Mouse (Mus musculus) adrenal gland, postnatal 4 days (tissue): Measurements from ENCODE around the gene Dennd4c. TPM values are rescaled to one million over a fixed set of nuclear protein-coding genes. Genes with fewer than 3 reads are reported as not detected.
A peak's percentile ranks its signal among the peaks of the same experiment; 100 is the strongest.

ENCODE experiments used
- DNase-seq, 2 experiments: peaks; one replicate each; pipeline ENCODE4 v3.0.0; 2021 to 2022; ENCODE audit warnings: low spot score in 2 of 2, mixed read lengths in 2 of 2
- long read RNA-seq, 2 experiments: library from polyadenylated mRNA; stranded (forward); transcript quantifications; one replicate each; pipeline ENCODE4 v2.0.0; 2021
- total RNA-seq, 2 experiments: library from RNA; stranded (reverse); gene quantifications; 2 replicates each; pipeline ENCODE4 v1.2.3; 2021

Dennd4c gene
- total RNA-seq: 10 to 100 TPM; 44.4 to 46.0 TPM
- long read RNA-seq, experiment 1, partial matches to known transcripts: 1 of 3 reads
- long read RNA-seq, experiment 1, other reads (novel, unspliced or antisense): 2 of 3 reads
- long read RNA-seq, experiment 2, partial matches to known transcripts: 4 of 9 reads
- long read RNA-seq, experiment 2, other reads (novel, unspliced or antisense): 5 of 9 reads

- peak; percentile 91 to 93 for DNase-seq
Observed at GRCm38 (mm10) chr4:86748336-86749291, at the start of gene Dennd4c. Gene Dennd4c (plus strand): TSS chr4:86748555.

DNA sequence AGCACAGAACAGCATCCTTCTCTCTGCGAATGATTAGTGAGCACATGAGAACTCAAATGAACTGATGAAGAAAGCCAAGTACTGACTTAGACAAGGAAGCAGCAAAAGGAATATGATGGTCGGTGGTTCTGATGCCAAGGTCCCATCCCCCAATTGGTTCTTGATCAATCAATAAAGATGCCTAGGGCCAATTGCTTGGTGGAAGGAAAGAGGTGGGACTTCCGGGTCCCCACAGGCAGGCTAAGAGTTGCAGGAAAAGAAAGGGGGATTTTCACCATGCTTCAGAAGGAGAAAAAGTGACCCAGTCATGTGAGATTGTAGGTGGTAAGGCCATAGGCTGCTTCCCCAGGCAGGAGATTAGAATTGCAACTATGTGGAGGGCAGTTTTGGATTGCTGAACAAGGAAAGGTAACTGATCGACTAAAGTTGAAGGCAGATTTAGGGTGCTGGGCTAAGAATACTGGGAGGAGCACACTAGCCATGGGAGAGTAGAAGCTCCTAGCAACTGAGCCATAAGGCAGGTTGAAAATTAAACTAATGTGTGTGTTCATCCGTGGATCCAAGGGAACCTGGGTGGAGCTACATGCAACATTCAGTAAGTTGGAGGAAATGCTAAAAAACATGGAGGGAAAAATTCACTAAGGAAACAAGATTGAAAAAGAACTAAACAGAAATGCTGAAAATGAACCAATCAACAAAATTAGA is 49.0 kb upstream of the Dennd4c start:
- no peak for DNase-seq

DNA sequence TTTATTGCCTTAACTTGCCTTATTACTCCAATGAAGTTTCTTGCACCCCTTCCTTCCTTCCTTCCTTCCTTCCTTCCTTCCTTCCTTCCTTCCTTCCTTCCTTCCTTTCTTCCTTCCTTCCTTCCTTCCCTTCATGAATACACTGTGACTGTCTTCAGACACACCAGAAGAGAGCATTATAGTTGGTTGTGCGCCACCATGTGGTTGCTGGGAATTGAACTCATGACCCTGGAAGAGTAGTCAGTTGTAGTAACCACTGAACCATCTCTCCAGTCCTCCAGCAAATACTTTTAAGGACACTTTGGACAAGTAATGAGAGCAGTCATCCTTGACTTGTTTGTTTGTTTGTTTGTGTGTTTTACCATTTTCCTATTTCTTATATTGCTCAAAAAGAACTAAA is 39.6 kb upstream of the Dennd4c start:
- DNase-seq: no peak

GRCm38 (mm10) chr4:86710034-86710650 is 38.2 kb upstream of the Dennd4c start:
- DNase-seq: no peak

DNA sequence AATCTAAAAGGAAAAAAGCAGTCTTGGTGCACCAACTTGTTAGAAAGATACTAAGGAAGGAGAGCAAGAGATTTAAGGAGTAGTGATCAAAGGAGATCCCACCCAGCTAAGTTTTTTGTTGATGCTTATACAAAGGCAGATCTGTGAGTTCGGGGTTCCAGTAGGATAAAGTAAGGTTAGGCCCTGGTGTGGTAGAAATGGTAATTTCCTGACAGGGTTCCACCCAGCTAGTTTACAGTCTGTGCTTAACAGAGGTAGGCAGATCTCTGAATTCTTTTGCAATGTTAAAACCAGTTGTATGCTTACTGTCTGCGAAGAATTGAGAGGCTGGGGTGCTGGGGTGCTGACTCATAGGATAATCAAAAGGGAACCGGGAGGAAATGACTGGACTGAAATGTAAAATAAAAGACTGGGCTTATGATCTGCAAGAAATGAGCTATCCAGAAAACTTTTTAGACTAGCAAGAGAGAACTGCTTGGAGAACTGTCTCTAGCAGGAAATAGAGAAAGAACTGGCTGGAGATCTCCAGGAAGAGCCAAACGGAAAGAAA is 37.6 kb upstream of the Dennd4c start:
- DNase-seq: no peak

DNA sequence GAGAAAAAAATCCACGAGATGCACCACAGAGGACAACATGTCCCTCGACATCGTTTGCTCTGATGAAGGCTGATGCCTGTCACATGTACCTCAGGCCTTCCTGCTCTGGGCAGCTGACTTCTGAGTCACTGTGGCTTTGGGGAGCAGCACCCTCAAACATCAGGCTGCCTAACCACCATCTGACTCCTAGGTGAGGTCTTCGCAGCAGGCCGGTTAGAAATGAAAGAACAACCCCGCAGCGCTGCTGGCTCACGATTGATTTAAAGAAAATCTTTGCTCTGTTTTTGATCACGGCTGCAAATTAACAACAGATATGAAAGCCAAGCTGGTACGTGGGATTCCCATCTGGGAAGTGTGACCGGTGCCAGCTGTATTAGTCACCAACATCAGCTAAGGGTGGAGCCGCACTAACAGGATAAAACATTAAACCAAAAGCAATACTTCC is 35.6 kb upstream of the Dennd4c start:
- no peak for DNase-seq

DNA sequence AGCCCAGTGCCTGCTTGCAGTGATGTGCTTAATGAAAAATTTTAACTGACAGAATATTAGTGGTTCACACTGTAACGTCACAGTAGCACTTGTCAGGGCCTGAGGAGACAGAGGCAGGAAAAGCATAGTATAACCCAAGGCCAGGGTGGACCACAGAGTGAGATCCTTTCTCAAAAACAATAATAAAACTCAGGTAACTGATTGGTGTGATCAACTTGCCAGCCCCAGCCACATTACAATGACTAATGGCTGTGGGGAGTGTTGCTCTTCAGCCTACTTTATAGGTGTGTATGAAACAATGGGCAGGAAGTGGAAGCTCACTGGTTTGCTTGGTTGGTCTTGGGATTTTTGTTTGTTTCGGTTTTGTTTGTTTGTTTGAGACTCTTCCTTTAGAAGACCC is 34.8 kb upstream of the Dennd4c start:
- no peak for DNase-seq

DNA sequence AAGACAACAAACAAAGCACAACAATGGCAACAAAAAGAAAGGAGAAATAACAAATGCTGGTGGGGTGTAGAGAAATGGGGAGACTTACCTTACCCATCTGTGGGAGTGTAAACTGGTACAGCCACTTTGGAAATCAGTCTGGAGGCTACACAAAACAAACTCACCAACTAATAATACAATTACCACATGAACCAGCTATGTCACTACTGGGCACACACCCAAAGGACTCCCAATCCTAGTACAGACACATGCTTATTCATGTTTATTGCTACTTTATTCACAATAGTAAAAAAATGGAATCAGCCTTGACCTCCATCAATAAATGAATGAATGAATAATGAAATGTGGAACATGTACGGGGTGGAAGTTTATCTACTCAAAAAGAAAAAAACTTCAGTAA is 33.0 kb upstream of the Dennd4c start:
- no peak for DNase-seq

DNA sequence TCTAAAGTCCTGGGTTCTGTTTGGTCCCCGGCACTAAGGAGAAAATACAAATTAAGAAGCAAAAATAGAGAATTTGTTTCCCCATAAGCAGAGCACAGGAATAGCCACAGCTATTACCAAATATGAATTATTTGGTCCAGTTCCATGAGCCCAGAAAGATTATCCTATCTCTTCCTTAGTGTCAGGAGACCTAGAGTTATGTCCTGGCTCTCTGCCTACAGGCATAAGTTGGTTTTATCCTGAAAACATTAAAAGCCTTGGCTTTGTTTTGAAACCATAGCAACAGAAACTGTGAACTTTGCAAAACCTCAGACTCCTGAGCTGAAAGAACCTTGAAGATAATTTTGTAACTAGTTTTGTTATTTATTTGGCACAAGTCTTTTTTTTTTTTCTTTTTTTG is 31.2 kb upstream of the Dennd4c start:
- DNase-seq: no peak

DNA sequence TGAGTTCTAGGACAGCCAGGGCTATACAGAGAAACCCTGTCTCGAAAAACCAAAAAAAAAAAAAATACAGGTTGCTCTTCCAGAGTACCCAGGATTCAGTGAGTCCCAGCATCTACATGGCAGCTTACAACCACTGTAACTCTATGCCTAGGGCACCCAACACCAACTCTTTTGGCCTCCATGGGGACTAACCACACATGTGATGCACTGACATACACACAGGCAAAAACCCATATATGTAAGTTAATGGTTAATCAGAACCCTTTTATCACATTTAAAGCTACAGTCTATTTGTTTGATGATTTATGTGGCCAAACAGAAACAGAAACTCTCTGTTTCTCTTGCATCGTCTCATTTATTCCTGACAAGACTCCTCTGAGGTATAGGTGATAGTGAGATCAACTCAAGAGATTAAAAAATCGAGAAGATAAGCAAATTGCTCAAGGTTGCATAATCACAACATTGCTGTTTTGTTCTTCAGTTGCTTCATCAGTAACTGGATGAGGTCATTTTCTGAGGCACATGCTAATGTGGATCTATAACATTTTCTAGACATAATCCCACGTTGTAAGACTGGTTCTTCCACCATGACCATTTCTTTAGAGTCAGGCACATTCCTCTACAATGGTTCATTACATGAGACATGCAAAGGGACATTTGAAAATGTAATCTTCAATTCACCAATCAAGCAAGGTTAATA is 29.3 kb upstream of the Dennd4c start:
- no peak for DNase-seq

DNA sequence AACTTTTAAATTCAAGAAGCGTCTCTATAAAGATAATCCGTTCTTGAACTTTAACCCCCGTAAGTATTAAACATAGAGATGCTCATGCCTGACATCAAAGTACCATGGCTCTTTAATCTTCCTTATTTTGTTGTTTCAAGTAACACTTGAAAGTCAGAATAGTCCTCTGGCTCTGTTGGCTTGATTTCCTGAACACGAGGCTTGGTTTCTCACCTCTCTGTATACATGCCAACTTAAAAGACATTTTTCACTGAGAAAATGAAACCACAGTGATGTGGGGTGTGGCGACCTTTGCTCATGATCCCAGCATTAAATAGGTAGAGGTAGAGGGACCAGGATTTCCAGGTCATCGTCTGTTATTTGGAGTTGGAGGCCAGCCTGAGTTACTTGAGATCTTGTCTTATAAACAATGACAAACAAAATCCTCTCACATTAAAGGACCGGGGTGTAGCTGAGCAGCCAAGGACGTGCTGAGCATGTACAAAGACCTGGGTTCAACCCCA is 26.4 kb upstream of the Dennd4c start:
- no peak for DNase-seq

GRCm38 (mm10) chr4:86725175-86725574 is 23.2 kb upstream of the Dennd4c start:
- no peak for DNase-seq

DNA sequence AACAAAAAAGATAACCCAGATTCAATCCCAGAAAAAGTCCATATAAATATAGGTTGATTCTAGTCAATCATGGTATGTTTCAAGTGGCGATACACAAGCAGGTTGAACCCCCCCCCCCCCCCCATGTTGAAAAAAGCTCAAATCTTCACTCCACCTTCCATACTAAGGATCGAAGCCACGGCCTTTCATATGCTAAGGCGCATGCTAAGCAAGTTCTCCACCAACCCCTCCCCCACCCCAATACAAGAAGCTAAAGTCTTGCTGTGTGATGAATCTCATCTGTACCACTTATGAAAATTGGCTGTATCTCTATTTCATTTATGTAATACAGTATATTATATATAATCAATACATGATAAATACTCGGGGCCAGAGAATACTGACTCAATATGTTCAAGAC is 22.2 kb upstream of the Dennd4c start:
- DNase-seq: no peak

- no peak for DNase-seq
Observed at GRCm38 (mm10) chr4:86729829-86730228, 18.5 kb upstream of the Dennd4c start.

DNA sequence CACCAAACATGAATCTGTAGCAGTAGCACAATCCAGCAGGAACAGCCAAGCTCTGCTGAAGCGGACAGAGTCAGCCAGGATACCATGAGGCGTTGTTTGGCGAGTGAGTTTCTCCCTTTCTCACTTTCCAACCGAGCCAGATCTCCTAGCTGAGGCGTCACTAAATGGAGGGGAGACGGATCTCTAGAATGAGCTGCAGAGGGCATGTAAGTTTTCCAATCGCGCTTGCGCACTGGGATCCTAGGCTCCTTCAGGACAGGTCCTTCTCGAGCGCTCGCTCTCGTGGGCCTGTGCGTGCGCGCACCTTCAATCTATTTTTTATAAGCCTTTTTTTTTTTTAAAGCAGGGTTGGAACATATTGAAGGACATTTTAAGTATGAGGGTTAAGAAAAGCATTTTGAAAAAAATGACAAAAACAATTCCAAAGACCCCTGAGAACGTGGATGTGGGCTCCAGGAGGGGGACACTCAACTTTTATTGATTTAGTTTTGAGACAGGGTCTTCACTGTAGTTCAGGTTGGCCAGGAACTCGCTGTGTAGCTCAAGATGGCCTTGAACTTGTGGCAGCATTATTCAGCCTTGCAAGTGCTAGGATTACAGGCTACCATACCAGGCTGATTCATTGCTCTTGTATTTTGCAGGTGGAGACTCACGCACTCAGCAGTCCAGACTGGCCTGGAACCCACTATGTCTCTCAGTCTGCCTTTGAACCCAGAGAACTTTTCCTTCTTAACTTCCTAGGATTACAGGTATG is 14.1 kb upstream of the Dennd4c start:
- no peak for DNase-seq

DNA sequence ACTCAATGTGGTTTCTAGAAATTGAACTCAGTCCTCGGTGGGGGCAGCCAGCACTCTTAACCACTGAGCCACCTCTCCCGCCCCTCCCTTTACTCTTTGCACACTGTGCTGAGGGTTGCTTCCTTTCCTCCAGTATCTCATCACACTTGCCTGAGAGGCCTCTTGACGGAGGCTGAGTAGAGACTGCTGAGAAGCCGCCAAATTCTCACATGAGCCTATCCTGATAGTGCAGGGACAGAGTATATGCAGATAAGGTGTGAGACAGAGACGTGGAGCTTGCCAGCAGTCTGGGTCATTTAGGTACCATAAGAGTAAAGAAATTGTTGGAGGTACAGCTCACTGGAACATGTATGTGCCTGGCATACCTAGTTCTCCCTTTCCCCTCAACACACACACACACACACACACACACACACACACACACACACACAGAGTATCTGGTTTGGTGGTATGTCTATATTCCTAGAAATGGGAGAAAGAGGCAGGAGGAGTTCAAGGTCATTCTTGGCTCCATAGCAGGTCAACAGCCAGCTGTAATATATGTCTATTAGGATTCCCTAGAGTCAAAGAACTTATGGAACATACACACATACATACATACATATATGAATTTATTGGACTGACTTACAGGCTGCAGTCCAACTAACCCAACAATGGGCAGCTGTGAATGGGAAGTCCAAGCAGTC is 8.9 kb upstream of the Dennd4c start:
- no peak for DNase-seq

DNA sequence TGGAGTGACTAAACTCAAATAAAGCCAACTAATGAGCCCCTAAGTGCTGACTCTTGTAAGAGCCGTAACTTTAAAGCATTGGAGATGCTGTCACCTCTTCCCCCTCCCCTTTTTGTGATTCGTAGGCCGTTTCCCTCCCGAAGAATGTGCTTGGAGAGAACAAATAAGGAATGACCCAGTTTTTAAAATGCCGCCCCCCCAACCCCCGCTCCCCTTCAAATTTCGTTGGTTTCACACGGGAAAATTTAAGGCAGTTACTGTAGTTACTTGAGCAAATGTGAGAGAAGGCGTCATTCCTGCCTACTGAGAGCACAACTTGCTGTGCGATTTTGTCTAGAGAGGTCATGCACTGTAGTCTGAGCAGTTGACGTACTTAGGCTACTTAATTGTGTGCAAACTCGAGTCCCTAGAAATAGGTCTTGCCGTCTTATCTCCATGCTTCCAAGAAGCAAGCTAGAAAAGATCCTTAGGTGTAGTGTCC is 1.0 kb downstream of the Dennd4c start:
- no peak for DNase-seq

- DNase-seq: no peak
Observed at GRCm38 (mm10) chr4:86750346-86750945, 2.1 kb downstream of the Dennd4c start.
